Comparison of ENCODE assay signal across 8 mouse cellular contexts in the genomic region with DNA sequence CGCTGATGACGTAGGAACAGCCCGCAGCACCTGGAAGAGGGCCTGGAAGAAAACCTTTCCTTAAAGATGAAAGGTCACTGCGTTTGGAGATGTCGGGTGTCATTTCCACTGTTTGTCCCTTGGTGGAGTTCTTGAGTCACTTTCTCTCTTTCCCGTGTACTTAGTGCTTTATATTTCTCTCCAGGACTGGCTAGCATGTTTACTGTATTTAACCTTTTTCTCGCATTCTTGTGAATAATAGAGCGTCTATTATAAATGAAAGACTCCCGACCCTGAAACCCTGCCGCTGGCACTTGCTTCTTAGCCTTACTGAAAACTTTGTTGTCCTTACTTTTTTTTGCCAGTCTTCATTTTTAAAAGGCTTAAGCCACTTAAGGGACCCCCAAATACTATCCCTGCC. TPM values are rescaled to one million over a fixed set of nuclear protein-coding genes. Genes with fewer than 3 reads are reported as not detected.
A peak's percentile ranks its signal among the peaks of the same experiment; 100 is the strongest.
DNase-seq lines count a peak whose midpoint lies in the region; ATAC-seq lines count a peak whose summit lies in the region.

No protein-coding gene starts in this region.

- ATAC-seq in hematopoietic stem cell, adult 5-6 weeks (replicated peaks in 1 of 2; ENCODE audit: insufficient read depth in 1 of 2, low FRiP score in 2 of 2, low TSS enrichment in 1 of 2, low read depth in 1 of 2, poor library complexity in 2 of 2, severe bottlenecking in 2 of 2) = peak; percentile 22 to 35; a peak in 2 of 4 replicates
- ATAC-seq in megakaryocyte progenitor cell, adult 5-6 weeks (replicated peaks; ENCODE audit: poor library complexity) = peak; percentile 27

- peak; percentile 21 for DNase-seq in gastrocnemius, adult 18-20 months (ENCODE audit: low spot score)
- DNase-seq in gastrocnemius, postnatal 14 days = no peak
- peak; percentile 53 for DNase-seq in ES-CJ7 (ENCODE audit: low read depth, low spot score)
- peak; percentile 56 for DNase-seq in embryo, embryonic 9.5 days (ENCODE audit: extremely low spot score)
- peak; percentile 19 for DNase-seq in layer of hippocampus, adult 9-11 months
- DNase-seq in urinary bladder, postnatal 4 days (ENCODE audit: low spot score in 2 of 2) = no peak

- intact Hi-C loops in gastrocnemius, postnatal 14 days (cut with DNase I; ENCODE audit: low total_unique reads) = loop anchor here (10.0 kb wide), 1 partner anchor 1021 kb away; no protein-coding TSS in a partner anchor

RNA-seq across cellular contexts. Expression of gene Pcdh7, which starts 3.8 kb away (rescaled TPM):
- 1 to 10 TPM; 2.5 to 3.7 TPM for total RNA-seq in gastrocnemius, adult 18-20 months (2021)
- total RNA-seq in gastrocnemius, postnatal 14 days (2021) = 1 to 10 TPM; 5.8 to 7.4 TPM
- 6.6 and 8.1 TPM in 2 replicates for total RNA-seq in hematopoietic stem cell, adult 5-6 weeks (2017)
- 1.8 and 2.2 TPM in 2 replicates for total RNA-seq in megakaryocyte progenitor cell, adult 5-6 weeks (2015)
- total RNA-seq in megakaryocyte progenitor cell, adult 5-6 weeks (2017) = 0.58 and 4.7 TPM in 2 replicates

Comparison
In these comparisons a context has a peak if more than half of its experiments do, and no peak if none do; other contexts are left out.
1. DNase-seq: peak in gastrocnemius, adult 18-20 months (single experiment), ES-CJ7 (single experiment), embryo, embryonic 9.5 days (single experiment) and layer of hippocampus, adult 9-11 months (single experiment); none in gastrocnemius, postnatal 14 days (single experiment) and urinary bladder, postnatal 4 days (0 of 2).